Mouse (Mus musculus) telencephalon, adult 2 months (tissue): ENCODE data around the gene Cul3.
"Not testable (repeated sequence)": the region's sequence is repeated elsewhere in the genome, so short reads cannot be mapped to it uniquely, and the experiment has no call there.

ENCODE experiments used
- DNase-seq: peaks from one replicate; pipeline ENCODE4 v3.0.0-alpha.2; 2011; ENCODE audit warnings: low read depth, low spot score

Cul3 gene

DNA sequence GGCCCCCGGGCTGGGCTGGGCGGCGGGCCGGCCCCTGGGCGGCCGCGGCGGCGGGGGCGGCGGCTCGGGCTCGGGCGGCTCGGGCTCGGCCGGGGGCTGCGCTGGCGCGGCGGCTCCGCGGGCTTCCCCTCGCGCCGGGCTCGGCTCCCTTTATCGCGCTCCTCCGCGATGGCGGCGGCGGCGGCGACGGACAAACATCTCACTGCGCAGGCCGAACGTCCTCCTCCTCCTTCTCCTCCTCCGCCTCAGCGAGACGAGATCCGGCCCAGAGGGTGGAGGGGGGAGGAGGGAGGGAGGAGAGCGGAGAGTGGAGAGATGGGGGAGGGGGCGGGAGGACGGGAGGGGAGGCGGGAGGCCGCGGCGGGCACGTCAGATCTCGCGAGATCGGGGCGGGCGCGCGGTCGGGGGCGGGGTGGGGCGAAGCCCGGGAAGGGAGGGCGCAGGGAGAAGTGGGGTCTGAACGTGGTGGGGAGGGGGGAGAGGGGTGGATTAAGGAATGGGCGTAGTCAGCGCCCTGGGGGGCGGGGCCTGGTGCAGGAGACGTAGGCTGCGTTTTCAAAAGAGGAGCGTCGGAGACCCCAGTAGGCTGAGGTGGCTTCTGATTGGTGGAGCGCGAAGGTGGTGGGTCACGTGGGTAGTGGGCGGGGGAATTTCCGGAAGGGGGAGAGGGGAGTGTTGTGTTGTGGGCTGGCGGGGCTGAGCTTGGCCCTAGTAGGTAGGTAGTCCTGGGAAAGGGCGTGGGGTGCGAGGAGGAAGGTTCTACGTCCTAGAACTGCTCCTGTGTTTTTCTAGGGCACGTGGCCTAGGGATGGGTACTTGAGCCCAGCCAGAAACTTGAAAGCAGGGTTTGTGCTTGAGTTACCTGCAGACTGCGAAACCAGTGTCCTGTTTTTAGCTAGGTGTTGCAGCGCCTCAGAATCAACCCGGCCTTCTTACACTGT lies at the start of gene Cul3:
Cul3 (minus strand) TSS at position 45 of the 941 bp plus-strand sequence.
- DNase-seq: peak; percentile 94

DNA sequence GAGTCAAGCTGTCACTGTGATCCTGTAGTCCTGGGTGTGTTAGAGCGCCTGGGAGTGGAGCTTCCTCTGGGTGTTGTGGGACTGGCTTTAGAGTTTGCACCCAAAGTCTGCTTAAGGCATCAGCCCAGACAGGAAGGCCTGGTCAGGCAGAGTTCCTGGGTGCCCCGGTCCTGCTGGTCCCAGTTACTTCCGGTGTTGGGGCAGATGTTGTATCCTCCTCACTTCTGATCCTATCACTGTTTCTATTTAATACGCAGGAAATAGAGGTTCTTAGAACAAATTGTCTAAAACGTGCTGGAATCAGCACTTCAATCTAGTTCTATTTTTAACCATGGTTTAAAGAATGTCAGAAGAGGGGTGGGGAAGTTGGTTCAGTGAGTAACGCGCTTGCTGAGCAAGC lies 49.2 kb upstream of the Cul3 start:
- no peak for DNase-seq

DNA sequence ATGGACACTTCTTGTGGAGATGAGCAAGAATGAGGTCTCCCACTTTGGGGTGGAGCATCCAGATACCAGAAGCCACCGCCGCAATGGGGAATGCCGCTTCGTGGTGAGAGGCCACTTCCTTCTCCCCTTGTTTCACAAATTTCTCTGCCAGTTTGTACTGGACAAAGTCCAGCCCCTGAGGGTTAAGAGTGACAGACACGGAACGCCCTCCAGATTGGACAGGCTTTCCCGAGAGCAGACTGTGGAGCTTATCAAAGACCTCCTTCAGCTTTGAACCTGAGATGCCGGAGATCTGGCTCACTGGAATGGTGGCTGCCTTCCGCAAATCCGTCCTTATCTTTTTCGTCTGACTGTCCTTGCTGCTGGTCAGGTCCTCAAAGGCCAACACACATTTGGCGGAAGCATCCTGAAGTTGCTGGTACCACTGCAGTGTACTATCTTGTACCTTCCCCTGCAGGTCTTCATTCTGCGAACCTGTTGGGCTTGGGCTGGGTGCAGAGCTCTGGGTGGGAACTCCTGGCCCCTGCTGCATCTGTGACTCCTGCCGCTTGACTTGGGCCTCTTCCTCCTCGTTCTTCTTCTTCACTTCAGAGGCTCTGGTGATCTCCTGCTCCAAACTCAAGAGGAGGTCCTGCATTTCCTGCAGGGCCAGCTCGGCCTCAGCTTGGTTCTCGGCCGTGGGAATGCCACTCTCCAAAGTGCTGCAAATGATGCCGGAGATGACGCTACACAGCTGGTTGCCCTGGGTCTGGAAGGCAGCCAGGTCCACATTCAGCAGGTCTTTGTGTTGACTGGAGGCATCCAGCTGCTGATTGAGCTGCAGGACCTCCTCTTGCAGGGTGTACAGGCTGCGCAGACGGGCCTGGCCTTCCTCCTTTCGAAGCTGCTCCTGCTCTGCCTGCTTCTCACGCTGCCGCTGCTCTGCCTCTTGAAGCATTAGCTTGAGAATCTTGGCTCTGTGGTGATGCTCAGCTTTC lies 43.6 kb upstream of the Cul3 start:
- no peak for DNase-seq

DNA sequence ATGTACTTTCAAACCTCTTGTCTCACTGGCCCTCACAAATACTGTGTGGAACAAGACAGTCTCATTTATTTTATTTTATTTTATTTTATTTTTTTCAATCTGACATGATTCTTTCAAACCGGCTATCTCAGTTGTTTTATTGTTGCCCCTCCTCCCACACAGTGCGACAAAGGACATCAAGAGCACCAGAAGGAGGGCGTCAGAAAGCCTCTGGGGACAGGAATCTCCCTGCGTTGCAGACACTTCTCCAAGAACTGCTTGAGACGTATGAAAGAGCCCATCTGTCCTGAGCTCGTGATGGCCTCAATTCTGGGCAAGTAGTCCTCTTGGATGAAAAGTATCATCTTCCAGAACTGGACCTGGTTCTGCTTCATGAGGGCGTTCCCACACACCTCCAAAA lies 42.6 kb upstream of the Cul3 start:
- DNase-seq: no peak

DNA sequence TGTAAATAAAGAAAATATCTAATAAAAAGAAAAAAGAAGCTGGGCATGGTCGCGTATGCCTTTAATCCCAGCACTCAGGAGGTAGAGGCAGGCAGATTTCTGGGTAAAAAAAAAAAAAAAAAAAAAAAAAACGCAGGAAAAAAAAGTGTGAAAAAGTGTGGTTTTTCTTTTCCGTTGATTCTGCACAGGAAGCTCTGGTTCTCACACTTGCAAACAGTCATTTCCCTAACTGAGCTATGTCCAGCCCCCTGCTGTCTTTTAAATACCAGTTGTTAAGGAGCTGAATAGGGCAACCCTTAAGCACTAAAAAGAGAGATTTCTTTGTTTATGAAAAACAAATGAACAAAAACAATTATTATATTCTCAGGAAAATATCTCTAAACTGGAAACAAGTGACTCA lies 41.0 kb upstream of the Cul3 start:
- no peak for DNase-seq

DNA sequence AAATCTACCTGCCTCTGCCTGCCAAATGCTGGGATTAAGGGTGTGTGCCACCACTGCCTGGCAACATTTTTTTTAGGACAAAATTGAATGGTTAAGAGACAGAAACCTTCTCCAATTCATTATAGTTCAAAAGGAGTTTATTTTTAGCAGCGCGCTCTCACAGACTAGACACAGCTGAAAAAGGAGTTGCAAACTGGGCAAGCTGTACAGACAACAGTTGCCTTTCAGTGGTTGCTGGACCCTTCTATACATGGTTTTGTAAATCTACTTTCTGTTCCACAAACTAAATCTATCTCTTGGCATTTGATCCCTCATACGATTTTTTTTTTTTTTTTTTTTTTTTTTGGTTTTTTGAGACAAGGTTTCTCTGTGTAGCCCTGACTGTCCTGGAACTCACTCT lies 31.7 kb upstream of the Cul3 start:
- DNase-seq: no peak

DNA sequence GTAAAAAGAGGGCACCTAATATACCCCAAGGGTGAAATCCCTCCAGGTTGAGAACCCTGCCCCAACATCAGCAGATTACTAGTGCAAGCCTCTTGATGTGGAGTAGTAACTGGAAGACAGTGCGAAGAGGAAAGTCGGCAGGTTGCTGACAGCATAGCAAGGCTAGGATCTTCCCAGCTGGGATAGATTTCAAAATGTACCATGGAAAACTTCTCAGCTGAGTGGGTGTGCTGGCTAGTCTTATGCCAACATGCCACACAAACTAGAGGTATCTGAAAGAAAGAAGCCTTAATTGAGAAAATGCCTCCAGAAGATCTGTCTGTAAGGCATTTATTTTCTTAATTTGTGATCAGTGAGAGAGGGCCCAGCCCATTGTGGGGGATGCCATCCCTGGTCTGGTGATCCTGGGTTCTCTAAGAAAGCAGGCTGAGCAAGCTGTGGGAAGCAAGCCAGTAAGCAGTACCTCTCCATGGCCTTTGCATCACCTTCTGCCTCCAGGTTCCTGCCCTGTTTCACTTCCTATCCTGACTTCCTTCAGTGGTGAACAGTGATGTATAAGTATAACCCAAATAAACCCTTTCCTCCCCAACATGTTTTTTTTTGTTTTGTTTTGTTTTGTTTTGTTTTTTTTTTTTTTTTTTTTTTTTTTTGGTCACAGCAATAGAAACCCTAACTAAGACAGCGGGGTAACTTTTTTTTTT lies 31.1 kb upstream of the Cul3 start:
- DNase-seq: no peak

DNA sequence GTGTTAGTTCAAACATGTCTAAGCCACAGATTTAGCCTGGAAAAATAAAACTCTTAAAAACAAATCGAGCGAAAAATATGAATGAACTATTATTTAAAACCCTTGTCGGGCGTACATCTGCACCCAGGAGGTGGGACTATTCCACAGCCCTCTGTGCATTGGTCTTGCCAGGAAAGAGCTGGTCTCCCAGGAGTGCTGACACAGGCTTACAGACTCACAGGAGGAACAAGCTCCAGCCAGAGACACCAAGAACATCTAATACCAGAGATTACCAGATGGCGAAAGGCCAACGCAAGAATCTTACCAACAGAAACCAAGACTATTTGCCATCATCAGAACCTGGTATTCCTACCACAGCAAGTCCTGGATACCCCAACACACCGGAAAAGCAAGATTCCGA lies 23.2 kb upstream of the Cul3 start:
- DNase-seq: no peak

DNA sequence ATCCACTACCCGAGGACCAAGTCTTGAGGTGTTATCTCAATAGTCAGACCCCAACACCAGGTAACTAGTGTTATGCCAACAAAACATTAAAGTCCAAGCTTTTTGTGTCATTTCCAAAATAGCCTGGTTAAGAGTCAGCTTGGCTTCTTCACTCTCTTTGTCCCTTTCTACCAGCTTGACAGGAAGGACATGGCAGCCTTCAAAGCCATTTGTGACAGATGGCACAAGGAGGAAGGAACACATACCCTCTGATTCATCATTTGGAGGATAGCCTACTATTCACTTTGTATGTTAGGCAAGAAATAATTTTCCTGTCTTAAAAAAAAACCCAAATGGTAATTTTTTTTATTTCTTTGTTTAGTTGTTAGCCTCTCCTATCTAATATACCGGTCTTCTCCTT lies 22.7 kb upstream of the Cul3 start:
- no peak for DNase-seq

DNA sequence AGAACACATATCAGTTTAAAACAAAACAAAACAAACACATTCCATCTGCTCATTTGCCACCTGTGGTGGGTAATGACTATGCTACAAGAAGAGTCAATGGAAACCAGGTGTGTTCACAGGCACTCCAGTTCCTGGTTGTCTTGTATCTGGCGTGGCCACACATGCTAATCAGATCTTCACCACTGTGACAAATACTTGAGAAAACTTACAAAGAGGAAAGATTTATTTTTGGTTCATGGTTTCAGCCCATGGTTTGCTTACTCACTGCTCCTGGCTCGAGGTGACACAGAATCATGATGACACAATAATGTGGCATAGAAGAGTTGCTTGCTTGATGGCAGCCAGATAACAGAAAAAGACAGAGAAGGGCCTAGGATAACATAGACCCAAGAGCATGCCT lies 22.1 kb upstream of the Cul3 start:
- DNase-seq: no peak

DNA sequence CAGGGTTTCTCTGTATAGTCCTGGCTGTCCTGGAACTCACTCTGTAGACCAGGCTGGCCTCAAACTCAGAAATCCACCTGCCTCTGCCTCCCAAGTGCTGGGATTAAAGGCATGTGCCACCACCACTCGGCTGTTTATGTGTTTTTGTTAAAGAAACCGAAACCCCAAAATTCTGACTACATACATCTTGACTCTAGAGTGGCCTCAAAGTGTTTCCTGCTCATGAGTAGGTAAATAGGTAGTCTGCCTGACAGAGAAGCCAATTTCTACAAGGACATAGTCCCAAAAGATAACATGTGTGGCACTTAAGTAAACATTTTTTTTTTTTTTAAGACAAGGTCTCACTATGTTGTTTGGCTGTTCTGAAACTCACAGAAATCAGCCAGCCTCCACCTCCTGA lies 21.5 kb upstream of the Cul3 start:
- not testable (repeated sequence) for DNase-seq

DNA sequence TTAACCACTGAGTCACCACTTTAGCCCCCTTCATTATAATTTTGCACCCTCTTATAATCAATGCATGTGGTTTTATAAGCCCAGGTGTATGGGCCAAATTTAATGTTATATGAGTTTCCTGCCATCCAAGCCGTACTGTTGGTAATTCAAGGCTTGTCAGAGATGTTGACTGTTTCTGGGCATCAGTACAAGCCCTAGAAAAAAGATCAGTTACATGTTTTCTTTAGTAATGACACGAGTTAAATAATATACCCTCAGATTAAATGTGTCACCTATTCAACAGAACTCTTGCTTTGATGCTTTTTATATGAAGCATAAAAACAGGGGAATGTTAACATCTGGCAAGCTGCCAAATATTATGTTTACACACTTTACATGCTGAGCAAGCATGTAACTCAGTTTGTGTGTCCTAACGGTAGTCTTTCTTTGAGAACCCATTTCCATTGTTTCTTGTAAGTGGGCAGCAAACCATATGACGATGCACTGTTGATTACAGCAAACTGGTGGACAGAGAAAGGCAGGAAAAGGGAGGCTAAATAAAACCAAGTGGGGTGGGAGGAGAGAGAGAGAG lies 19.8 kb upstream of the Cul3 start:
- DNase-seq: no peak

DNA sequence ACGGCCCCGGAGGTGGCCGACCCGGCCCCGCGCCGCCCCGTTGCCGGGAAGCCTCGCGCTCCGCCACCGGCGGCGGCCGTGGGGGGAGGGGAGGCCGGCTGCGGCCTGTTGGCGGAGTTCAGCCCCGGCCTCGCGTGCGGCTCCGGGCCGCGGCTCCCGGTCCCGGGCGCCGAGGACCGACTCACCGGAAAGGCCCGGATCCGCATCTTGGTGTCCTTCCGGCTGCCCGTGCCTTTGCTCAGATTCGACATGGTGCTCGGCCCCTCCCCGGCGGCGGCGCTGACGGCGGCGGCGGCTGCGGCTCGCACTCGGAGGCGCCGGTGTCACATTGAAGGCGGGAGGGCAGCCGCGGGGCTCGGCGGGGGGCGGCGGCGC lies 232 bp downstream of the Cul3 start:
- DNase-seq: peak; percentile 12

DNA sequence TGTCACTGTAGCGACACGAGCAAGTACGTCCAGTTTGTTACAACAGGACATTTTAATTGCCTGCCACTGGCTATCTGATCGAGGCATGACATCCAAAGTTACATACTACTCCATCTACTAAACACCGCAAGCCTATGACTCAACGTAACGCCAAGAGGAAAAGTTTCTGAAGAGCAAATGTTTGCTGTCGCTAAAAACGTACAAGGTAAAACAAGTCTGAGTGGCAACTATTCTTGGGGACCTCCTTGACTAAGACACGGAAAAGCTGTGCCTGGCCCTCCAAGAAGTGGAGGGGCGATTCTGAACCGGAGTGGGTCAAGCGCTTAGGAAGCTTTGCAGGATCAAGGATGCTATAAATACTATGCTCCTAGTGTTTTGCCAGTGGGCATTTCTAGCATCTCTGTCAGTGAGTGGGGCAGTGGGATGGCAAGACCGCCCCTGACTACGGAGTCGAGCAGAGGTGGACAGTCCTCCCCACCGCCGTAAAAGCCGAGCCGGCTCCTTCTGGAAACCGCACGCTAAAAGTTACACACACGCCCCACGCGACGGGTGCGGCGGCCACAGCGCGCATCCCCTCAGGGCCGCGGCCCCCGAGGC lies 757 bp downstream of the Cul3 start:
- no peak for DNase-seq

DNA sequence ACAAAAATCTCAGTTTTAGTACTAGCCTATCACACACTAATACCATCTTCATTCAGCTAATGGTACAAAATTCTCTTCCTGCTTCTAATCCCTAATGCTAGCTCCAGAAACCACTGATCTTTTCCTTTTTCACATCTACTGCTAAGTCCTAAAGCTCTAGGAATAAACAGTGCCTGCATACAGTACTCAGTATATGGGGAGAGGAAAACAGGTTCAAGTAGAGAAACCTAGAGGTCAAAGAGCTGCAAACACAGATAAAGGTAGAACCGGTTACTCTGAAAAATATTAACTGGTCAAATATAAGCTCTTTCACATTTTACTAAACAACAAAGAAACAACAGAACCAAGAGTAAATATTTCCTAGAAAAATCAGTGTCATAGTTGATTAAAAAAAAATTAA lies 1.9 kb downstream of the Cul3 start:
- DNase-seq: no peak

DNA sequence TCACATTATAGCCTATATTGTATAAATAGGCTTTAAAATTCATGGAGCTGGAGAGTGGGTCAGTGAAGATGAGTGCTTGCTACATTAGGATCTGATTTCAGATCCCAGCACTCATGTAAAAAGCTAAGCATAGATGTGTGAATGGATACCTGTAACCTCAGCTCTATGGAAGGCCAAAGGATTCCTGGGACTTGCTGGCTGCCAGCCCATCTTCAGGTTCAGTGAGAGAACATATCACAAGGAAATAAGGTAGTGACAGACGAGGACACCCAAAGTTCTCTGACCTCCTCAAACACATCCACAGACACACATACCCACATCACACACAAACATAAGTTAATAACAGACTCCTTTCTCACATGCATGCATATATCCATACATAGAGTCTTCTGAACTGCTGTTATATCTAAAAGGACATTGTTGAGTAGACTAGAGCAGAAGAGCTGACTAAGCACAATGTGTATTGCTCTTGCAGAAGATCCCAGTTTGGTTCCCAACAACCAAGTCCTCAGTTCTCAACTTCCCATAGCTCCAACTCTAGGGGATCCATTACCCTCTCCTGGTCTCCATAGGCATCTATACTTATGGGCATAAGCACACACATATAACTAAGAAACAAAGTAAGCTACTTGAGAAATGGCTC lies 4.4 kb downstream of the Cul3 start:
- DNase-seq: no peak

DNA sequence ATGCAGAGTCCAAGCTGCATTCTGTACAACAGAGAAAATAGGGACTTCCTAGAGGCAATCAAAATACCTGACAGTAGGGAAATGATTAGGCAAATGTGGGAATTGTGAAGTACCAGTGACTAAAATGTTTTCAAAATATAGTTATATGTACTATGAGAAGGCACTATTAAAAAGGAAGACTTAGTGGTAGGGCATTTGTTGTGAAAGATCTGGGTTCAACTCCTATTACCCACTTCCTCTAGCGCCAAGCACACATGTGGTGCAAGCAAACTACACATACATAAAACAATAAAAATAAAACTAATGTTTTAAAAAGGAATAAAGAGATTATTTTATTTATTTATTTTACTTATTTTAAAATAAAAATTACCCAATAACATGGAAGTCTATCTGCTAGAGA lies 5.2 kb downstream of the Cul3 start:
- no peak for DNase-seq

DNA sequence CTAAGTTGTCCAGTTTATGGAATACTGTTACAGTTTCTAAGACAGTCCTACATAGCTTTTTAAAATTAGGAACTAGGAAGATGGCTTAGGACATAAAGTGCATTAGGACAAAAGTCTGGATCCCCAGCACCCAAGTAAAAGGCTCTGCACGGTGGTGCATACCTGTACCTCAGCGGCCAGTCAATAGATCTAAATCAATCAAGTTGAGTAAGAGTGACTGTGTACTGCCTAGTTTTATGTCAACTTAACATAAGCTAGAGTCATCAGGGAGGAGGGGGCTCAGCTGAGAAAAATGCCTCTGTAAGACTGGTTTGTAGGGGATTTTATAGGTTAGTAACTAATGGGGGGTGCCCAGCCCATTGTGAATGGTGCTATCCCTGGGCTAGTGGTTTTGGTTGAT lies 9.3 kb downstream of the Cul3 start:
- DNase-seq: no peak

DNA sequence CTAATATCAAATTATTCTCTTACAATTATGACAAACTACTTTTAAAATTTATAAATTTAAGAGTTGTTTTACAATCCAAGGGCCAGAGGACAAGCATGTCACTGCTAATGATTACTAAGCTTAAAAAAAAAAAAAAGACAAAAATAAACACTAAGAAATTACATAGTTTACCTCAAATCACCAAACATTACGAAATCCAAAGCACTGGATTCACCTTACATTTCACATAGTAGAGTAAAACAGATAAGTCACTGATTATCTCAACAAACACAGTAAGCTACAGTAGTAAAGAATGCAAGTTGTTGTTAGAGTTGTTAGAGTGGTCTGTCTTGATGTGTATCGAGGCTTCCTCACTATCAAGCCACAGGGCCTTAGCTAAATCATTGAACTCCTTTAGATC lies 14.5 kb downstream of the Cul3 start:
- DNase-seq: no peak

DNA sequence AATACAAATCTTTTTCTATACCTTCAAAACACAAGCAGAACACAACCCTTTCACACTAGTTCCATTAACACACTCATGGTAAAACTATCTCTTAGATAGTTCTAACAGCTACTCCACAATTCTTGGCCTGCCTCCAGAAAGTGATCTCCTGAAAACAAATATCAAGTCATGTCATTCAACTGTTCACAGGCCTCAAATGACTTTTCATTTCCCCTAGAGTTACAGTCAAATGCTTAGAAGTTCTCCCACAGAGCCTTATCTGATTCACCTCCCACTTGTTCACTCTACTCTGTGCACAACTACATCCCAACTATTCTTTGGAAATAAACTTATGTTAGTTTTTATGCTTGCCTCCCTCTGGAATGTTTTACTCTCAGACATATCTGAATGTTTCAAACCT lies 15.9 kb downstream of the Cul3 start:
- no peak for DNase-seq
